Mouse (Mus musculus) T-helper 1 cell (primary cell): ENCODE measurements around the gene Zcchc17.

Source experiments
- in situ Hi-C: fragments of 300-600 bp; cut with MboI, MseI; formaldehyde crosslinking; loops from one replicate; pipeline ENCODE4 v1.15.1; 2025; ENCODE audit warnings: high pct_unique_total_duplicates

Gene Zcchc17

DNA sequence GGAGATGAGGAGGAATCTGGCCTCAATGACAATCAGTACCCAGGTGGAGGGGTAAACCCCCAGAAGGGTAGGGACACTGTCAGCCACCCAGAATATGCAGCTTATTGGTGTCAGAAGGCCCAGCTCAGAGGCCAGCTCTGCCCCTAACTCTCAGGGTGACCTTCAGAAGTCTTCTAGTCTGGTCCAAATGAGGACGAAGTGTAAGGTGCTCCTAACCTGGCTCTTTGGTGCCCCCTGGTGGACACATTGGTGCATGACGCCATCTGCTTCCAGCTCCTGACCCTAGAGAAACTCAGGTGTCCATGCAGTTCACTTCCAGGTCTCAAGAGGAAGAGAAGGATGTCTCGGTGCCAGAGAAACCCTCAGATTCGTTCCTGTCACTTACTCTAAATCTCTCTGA is 67.5 kb downstream of the Zcchc17 start:
- in situ Hi-C loops = loop anchor here (5.0 kb wide), 1 partner anchor 85 kb away; no protein-coding TSS in a partner anchor

DNA sequence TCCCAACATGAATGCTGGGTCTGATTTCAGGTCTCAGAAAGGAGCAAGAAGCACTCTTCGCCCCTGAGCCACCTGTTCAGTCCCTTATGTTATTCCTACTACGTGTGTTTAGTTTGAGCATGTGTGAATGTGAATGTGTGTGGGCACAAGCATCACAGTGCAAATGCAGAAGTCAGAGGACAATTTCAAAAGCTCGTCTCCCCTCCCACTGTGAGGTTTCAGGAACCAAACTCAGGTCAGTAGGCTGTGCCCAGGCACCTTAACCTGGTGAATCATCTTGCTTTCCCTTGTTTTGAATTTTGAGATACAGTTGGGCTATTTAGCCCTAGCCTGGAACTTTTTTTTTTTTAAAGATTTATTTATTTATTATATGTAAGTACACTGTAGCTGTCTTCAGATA is 69.9 kb downstream of the Zcchc17 start:
- in situ Hi-C loops = loop anchor here (5.0 kb wide), 1 partner anchor 83 kb away; no protein-coding TSS in a partner anchor

DNA sequence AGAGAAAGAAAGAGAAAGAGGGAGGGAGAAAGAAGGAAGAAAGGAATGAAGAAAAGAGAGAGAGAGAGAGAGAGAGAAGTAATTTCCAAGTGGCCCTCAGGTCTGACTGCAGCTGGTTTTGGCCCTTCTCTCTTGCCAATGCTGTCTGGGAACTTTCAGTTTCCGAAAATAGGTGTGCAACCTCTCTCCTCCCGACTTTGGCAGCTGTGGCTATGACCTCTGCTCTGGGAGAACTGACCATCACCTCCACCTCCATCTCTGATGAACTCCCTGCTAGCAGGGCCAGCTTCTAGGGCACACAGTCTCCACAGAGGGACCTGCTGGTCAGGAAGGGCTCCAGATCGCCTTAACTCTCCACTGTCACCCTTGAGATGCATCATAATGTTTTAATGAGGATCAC is 73.2 kb downstream of the Zcchc17 start:
- in situ Hi-C loops = no loop called here

DNA sequence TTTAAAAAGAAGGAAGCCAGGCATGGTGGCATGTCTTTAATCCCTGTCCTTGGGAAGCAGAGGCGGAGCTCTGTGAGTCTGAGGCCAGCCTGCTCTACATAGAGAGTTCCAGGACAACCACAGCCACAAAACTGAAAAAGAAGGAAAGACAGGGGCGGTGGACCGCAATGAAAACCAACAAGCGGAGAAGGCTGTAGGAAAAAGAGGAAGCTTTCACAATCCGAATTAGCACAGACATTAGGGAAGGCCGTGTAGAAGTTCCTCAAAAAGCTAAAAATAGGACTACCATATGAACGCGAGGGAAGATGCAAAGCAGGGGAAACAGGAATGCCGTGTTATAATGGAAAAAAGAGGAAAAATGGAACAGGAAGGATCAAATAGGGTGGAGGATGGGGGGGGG is 75.9 kb downstream of the Zcchc17 start:
- in situ Hi-C loops = no loop called here

DNA sequence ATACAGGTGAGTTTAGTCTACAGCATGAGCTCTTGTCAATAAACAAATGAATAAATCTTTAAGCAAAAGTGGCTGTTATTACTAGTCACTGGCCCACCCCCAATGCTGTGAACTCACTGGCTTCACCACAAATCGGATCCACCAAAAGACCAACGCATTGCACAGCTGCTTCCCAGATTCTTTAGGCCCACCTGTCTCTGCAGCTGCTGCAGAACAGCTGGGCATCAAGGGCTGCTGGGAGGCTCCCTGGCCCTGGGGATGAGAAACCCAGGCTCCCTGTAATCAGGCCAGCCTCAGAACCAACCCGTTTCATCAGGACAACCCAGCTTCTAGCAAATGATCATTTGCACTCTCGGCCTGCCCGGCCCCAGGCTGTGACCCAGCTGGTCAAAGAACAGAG is 76.9 kb downstream of the Zcchc17 start:
- in situ Hi-C loops = no loop called here

DNA sequence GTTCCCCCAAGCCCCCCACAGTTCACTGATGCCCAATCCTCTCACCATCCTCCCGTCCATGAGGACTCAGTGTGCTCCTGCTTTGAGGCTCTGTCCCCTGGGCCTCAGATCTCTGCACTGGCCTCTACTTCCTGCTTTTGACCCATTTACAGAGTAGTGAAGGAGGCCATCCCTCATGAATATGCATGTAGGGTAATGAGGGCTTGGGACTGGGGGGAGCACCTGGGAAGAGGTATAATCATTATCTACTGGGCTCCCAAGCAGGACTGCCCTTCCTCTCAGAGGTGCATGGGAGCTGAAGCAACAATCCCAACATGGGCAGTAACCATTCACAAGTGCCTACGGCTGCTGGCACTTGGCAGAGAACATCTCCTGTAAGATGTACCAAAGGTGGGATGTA is 80.6 kb downstream of the Zcchc17 start, which contains the start of gene Serinc2:
Serinc2 (minus strand) TSS at position 101 of the 400 bp plus-strand sequence.
- in situ Hi-C loops = no loop called here

DNA sequence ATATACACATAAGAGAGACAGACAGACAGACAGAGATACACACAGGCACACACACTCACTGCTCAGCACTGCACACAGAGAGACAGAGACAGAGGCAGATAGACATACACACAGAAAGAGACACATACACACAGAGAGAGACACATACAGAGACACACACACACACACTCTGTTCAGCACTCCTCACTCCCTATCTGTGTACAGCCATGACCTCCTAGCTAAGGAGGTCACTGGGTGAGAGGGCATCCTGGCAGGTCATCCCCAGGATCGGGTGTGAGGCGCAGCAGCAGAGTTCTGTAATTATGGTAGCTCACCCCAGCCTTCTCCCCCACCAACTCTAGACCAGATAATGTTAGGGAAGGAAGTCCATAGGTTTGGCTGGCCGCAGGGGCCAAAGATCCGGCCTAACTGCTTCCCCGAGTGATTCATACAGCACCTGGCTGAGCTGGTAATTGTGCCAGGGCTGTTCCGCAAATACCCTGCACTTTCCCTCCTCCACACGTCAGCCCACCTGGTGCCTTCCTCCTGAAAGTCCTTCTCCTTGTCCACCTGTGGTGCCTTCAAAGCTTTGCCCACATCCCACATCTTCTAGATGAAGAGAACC is 83.1 kb downstream of the Zcchc17 start:
- in situ Hi-C loops = no loop called here

DNA sequence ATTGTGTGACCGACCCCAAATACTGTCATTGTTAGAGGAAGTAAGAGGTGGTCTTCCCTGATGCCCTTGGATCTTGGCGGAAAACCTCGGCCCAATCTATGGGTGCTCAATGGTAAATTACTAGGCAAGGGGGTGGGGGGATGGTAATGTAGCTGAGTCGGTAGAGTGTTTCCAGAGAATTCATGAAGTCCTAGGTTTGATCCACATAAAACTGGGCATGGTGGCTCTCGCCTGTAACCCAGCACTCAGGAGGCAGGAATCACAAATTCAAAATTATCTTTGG is 84.0 kb downstream of the Zcchc17 start:
- in situ Hi-C loops = no loop called here

DNA sequence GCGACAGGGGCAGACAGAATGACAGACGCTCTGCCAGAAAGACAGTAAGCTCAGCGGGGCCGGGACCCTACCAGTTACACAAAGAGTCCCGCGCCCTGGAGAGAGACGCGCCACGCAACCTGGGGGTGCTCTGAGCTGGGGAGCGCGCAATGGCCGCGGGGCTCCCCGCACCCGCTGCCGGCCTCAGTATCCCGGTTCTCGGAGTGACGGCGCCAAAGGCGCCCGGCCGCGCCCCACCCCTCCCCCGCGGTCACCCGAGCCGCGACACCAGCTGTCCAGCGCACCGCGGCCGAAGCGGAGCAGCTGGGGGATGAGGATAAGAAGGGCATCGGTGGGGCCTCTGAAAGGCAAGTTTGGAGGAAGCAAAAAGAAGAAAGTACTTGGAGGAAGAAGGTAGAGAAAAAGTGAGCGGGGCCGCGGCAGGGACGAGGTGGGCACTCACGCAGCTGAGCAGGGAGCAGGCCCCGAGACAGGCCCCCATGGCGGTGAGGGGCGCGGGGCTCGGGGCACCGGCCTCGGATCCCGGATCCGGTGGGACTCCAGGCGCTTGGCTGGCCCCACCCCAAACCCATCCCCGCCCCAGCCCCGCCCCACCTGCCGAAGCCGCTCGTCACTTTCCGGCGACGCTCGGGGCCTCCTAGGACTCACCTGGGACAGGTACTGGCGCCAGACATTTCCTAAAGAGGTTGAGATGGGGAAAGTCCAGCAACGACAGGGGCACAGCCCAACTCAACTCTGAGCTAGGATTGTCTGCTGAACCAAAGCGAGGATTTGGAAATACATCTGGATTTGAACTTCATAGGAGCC is 84.5 kb downstream of the Zcchc17 start:
- in situ Hi-C loops = no loop called here

DNA sequence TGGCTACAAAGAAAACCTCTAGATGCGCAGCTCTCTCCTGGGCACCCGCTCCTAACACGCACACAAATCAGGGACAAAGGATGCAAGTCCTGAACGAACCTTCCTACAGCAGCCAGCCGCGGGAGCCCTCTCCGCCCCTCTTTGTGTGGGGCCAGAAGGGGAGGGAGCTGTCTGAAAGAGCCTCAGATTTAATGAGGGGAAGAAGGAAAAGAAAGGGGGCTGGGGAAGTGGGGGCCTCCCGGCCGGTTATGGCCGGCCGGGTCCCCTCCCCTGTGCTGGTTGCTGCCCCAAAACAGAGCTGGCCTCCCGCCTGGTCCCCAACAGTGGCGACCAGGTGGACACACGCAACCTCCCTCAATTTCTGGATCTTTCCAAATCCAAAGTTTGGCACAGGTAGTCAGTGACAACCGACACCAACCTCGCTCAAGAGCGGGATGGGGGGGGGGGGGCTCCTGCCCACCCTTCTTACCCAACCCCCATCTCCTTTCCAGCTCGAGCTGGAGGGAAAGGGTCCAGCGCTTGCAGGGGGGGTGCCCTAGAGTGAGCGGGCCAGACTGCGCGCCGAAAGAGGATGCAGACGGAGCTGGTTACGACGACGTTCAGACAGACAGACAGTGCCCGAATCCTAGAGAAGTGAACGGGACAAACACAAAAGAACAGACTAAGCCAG is 85.3 kb downstream of the Zcchc17 start:
- in situ Hi-C loops = no loop called here

DNA sequence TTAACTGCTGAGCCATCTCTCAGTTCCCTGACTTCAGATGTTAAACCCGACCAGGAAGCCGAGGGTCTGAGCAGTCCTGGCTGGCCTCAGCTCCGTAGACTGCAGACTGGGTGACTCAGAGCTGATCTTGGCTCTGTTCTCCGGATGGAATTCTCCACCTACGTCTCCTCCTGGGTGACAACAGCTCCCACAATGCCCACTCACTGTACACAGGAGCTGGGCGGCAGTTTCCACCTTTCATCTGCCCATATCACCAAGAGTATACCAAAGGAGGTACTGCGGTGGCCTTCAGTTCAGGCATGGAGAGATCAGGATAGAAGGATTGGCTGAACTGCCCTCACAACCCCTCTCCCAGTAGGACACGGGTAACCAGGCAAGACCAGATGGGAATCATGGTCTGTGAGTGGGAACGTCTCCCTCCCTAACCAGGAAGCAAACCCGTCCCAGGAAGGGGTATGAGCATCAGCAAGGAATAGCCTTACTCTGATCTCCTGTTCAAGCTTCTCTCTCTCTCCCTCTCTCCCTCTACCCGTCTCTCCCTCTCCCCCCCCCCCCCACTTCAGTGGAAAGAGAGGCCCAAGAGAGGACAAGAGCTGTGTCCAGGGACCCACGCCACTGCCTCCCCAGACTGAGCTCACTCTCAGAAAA is 85.9 kb downstream of the Zcchc17 start:
- in situ Hi-C loops = no loop called here

DNA sequence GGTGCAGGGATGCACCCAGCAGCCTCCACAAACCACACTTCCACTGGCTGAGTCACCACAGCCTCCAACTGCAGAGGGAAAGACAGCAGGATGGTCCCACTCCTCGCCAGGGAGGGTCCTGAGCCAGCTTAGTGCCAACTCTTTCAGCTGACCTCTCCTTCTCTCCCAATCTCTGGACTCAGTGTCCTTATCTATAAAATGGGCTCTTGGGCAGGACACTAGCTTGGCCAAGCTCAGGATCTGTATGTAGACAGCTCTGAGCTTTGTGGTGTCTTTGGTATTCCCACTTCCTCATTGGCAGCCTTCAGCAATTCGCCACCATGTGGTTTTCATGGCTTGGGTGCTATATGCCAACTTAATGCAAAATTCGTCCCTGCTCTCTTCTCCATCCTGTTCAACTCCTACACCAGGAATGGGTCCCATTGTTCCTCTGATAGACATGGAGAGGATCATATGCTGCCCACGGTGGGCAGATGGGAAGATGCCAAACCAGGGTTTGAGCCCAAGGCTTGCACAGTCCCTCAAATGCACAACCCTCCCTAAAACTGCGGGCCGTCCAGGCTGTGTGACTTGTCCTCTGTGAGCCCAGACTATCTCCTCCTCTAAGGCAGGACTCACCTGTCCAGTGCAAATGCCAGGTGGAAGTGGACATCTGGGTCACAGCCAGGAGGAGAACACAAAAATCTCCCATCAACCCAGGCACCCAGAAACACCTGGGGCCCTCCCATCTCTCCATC is 89.0 kb downstream of the Zcchc17 start:
- in situ Hi-C loops = no loop called here

DNA sequence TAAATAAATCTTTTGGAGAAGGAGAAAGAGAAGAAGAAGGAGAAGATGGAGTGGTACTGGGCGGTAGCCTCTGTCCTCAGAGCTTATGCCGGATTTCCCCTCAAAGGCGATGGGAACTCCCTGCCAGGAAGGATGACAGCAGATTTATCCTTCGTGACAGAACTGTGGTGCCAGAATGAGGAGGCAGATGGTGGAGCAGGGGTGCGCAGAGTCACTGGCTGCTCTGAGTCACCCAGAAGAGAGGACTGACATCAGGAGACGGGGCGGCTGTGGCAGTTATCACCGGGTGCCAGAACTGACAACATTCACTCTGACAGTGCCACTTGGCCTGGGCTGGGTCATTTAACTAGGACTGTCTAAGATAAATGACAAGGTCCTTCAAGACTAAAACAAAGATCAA is 89.7 kb downstream of the Zcchc17 start:
- in situ Hi-C loops = no loop called here

DNA sequence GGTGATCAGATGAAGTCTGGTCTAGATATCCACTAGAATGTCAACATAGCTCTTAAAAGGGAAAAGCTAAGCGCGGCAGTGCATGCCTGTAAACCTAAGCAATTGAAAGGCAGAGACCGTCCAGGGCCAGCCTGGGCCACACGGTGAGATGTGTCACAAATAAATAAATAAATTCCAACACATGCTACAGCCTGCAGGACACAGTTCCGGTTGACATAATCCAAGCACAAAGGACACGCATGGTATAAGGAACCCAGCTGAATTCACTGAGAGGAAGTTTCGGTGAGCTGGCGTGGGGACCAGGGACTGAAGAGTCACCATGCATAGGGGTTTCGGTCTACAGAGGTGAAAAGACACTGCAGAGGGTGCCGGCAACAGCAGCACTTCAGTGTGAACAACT is 91.0 kb downstream of the Zcchc17 start:
- in situ Hi-C loops = no loop called here

DNA sequence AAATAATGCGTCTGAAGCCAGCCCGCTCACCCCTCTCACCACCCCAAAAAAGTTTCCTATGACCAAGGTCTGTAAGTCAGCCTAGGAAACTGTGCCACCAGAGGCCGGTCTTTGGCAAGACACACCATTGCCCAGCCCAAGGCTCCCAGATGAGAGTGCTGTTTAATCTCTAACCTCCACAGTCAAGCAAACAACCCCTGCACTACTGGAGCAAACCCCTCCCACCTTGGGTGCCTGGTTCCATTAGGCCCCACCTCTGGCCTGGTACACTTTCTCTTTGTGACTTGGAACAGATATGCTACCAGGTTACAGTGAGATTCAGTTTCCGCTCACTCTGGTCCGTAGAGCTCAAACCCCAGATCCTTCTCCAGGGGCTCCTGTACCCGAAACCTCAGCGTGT is 92.7 kb downstream of the Zcchc17 start:
- in situ Hi-C loops = no loop called here

DNA sequence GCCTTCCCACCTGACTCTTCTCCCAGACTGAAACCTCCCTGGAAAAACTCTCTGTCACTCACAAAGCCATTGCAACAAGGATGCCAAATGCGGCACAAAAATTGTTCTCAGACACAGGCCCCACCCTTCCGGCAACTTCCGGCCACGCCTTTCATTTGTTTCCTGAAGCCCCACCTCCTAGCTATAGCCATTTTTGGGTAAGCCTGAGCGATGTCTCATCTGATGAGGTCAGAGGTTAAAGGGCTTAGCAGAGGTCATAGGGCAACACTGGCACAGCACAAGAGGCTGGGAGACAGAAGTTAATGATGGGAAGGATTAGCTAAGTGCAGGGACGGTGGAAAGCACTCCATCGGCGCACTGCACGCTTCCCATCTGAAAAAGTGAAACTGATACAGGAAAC is 93.1 kb downstream of the Zcchc17 start:
- in situ Hi-C loops = no loop called here
